Mouse (Mus musculus) small intestine, adult 10 weeks (tissue): Measurements from ENCODE around the gene Rrp8. TPM values are rescaled to one million over a fixed set of nuclear protein-coding genes. Genes with fewer than 3 reads are reported as not detected.

Experiments used
- polyA plus RNA-seq: library from polyadenylated mRNA; stranded (reverse); fragments of 350-450 nt; fragmentation: Illumina TruSeq; extraction: RNeasy Lipid Tissue Mini Kit (QIAGEN cat#74804); gene quantifications from one replicate; pipeline ENCODE4 v1.2.3, GENCODE M21; 2014; ENCODE audit warnings: low replicate concordance

Rrp8 gene
- polyA plus RNA-seq, result 14.9 TPM

GRCm38 (mm10) chr7:105736911-105737521 is at the start of gene Rrp8:
Gene Rrp8 (minus strand): TSS chr7:105737385.

GRCm38 (mm10) chr7:105751491-105752433 is 14.6 kb upstream of the Rrp8 start, which contains the start of gene Tpp1:
Gene Tpp1 (minus strand): TSS chr7:105752235.

GRCm38 (mm10) chr7:105743926-105744590 is 6.9 kb upstream of the Rrp8 start, which contains the start of gene Taf10:
Gene Taf10 (minus strand): TSS chr7:105744361.

GRCm38 (mm10) chr7:105736264-105736901 is 802 bp downstream of the Rrp8 start, which contains the start of gene Ilk:
Gene Ilk (plus strand): TSS chr7:105736592.

Other genes with a start within 250 kb of the Rrp8 start
- gene Smpd1, start 183.0 kb downstream of the Rrp8 start, polyA plus RNA-seq, result 0.33 TPM
- gene Apbb1, start 155.7 kb downstream of the Rrp8 start, polyA plus RNA-seq, result not detected
- not detected for gene Hpx, start 137.2 kb downstream of the Rrp8 start, polyA plus RNA-seq
- gene Trim3, start 103.8 kb downstream of the Rrp8 start, polyA plus RNA-seq, result 3.6 TPM
- 33.0 TPM for gene Timm10b, start 97.3 kb downstream of the Rrp8 start, polyA plus RNA-seq
- 6.9 TPM for gene Arfip2, start 97.0 kb downstream of the Rrp8 start, polyA plus RNA-seq
- gene Gm45799, start 96.8 kb downstream of the Rrp8 start, polyA plus RNA-seq, result 1.5 TPM
- gene Dnhd1, start 86.6 kb downstream of the Rrp8 start, polyA plus RNA-seq, result 1.3 TPM
- gene Ilk, start 793 bp downstream of the Rrp8 start, polyA plus RNA-seq, result 21.5 TPM
- 7.3 TPM for gene Taf10, start 7.0 kb upstream of the Rrp8 start, polyA plus RNA-seq
- gene Tpp1, start 14.8 kb upstream of the Rrp8 start, polyA plus RNA-seq, result 45.4 TPM
- gene Dchs1, start 50.3 kb upstream of the Rrp8 start, polyA plus RNA-seq, result not detected
- gene Mrpl17, start 73.7 kb upstream of the Rrp8 start, polyA plus RNA-seq, result 4.0 TPM
- gene Gm4070, start 216.6 kb upstream of the Rrp8 start, polyA plus RNA-seq, result 31.3 TPM